Mouse (Mus musculus): ENCODE measurements around the gene Gm49416.
A peak's percentile ranks its signal among the peaks of the same experiment; 100 is the strongest.
"Not testable (repeated sequence)": the region's sequence is repeated elsewhere in the genome, so short reads cannot be mapped to it uniquely, and the experiment has no call there.

Gm49416 gene

DNA sequence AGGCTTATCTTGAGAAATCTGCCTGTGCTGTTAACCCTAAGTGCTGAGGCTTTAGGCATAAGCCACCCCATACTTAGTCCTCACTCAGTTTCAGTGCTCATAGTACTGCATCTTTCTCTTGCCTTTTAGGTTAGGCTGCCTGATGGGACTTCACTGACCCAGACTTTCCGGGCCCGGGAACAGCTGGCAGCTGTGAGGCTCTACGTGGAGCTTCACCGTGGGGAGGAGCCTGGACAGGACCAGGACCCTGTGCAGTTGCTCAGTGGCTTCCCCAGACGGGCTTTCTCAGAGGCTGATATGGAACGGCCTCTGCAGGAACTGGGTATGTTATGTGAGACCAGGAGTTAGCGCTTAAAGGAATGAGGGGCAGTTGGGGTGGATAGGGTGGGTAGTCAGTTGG, 13.7 kb upstream of the Gm49416 start:
- no peak for DNase-seq (ENCODE audit: low spot score)

DNA sequence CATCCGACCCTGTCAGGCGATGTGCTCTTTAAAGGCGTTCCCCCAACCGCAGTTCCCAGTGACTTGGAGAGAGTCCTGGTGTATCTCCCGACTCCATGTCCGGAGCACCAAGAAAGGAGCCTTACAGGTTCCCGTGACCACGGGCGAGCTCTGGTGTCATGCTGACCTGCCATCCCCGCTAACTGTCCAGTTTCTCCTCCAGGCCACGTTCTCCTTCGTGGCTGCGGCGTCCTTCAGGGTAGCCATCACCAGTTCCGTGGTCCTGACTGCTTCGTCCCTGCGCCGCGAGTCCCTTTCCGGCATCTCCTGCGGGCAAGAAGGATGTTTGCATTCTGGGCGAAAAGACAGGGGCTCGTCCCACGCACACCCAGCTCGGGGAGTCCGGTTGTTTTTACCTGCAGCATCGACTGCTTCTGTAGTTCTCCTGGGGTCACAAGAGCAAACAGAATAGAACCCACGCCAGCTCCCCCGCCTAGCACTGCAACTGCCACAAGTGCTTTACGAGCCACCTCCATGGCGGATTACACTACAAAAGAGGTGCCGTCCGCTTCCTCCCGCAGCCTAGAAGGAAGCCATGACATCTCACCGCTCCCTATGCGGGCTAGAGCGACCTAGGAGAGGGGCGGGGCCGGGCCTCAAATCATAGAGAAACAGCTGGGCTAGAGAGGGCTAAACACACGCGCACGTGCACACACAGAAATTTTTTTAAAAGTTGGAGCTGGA, 8.3 kb upstream of the Gm49416 start, which contains the start of gene Uqcc3:
Gene Uqcc3, minus strand, starts transcription at position 613 of the 723 bp plus-strand sequence.
- peak; percentile 87 for DNase-seq (ENCODE audit: low spot score)

DNA sequence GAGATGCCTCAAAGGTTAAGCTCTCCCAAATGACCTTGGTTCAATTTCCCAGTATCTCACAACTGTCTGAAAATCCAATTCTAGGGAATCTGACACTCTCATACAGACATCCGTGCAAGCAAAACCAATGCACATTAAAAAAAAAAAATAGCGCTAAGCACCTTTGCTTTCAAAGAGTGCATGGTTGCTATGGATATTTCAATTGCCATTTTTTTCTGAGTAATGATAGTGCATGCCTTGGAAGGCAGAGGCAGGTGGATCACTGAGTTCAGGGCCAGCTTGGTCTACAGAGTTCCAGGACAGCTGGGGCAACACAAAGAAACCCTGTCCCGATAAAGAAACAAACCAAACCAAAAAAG, 7.7 kb upstream of the Gm49416 start:
- DNase-seq (ENCODE audit: low spot score): no peak

GRCm38 (mm10) chr19:8883616-8884015, 5.1 kb upstream of the Gm49416 start, which contains the start of the genes Lbhd1 and Gm49403:
TSS of gene Lbhd1 (plus strand) at chr19:8883732.
TSS of gene Gm49403 (plus strand) at chr19:8883930.
- no peak for DNase-seq (ENCODE audit: low spot score)

GRCm38 (mm10) chr19:8886916-8887584, 1.7 kb upstream of the Gm49416 start:
- DNase-seq (ENCODE audit: low spot score): no peak

DNA sequence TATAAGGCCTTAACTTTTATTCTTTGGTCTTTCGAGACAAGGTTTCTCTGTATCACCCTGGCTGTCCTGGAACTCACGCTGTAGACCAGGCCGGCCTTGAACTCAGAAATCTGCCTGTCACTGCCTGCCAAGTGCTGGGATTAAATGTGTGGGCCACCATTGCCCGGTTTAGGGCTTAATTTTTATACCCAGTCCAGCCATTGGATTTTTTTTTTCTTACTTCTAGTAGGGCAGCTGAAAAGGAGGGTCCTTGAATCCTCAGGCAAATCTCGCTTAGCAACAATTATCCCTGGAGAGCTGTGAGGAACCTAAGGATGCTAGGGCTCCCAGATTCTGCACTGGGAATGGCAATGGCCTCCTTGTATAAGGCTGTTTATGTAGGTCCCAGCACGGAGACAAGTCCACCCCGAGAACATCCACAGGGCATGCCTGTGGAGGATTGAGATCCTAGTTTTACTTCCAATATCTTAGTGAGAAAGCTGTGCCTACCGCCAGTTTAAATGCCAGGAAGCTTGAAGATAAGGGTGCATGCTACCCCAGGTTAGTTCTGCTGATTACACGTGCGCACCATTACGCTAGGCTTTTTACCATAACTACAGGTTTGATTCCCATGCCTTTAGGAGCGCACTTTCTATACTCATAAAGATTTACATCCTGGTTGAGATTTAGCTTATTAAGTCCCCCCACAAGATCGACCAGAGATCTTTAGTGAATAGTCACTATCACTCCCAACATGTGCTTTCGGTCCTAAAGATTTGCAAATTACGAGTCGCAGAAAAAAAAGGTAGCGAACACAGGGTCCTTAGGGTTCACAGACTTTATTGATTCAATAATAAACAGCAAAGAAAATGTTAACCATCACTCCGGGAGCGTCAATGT, 902 bp upstream of the Gm49416 start:
- DNase-seq (ENCODE audit: low spot score): no peak

DNA sequence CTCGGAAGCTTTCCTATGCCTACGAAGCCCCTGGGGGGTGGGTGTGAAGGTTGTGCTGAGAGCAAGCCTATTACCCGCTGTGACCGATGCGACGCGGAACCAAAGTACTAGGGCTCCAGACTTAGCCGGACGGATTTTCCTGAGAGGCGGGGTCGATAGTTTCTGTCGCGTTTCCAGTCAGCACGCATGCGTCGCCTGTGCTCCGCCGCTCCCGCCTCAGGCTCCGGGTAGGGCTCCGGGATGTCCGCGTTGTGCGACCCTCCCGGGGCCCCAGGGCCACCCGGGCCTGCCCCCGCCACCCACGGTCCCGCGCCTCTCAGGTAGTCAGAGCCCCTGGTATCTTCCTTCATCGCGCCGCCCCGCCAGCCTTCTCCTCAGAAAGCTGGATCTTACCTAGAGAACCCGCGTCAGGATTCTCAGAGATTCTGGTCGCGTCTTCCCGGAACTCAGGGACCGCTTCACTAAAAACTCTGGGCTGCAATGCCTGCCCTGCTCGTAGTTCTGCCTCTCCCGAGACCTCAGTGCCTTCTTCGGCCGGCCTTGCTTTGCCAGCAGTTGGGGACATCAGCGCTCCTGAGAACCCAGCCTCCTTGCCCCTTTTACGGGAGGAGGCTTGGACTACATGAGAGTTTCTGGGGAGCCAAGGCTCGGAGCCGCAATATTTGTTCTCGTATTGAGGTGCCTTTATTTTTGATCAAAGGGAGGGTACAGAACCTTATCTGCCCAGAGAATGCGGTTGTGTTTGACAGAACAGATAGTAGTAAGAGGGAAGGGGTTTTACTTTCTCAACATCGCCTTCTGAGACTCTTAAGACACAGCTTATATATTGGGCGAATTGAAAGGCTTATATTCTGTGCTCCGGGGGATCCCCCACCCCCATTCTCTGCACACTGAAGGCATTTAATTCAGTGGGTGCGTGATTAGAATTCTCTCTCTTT, 4.4 kb downstream of the Gm49416 start, which contains the start of gene Ints5:
Gene Ints5, plus strand, starts transcription at position 177 of the 938 bp plus-strand sequence.
- peak; percentile 63 for DNase-seq (ENCODE audit: low spot score)

GRCm38 (mm10) chr19:8895397-8895960, 6.8 kb downstream of the Gm49416 start:
- DNase-seq (ENCODE audit: low spot score): no peak

- not testable (repeated sequence) for DNase-seq (ENCODE audit: low spot score)
Observed at GRCm38 (mm10) chr19:8896231-8896630, 7.5 kb downstream of the Gm49416 start.

DNA sequence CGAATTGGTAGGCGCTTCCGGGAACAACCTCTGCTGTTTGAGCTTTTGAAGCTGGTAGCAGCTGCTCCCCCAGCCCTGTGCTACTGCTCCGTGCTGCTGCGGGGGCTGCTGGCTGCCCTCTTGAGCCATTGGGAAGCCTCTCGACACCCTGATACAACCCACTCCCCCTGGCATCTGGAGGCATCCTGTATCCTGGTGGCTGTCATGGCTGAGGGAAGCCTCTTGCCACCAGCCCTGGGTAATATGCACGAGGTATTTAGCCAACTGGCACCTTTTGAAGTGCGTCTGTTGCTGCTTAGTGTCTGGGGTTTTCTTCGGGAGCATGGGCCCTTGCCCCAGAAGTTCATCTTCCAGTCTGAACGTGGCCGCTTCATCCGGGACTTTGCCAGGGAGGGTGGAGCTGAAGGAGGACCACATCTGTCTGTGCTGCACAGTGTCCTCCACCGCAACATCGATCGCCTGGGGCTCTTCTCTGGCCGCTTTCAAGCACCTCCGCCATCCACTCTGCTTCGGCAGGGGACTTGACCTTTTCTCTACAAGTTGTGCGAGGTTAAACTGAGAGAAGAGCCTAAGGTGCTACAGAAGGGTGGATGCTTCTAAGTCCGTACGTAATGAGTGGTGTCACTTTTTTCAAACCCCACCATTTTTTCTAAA, 8.6 kb downstream of the Gm49416 start:
- peak; percentile 32 for DNase-seq (ENCODE audit: low spot score)

DNA sequence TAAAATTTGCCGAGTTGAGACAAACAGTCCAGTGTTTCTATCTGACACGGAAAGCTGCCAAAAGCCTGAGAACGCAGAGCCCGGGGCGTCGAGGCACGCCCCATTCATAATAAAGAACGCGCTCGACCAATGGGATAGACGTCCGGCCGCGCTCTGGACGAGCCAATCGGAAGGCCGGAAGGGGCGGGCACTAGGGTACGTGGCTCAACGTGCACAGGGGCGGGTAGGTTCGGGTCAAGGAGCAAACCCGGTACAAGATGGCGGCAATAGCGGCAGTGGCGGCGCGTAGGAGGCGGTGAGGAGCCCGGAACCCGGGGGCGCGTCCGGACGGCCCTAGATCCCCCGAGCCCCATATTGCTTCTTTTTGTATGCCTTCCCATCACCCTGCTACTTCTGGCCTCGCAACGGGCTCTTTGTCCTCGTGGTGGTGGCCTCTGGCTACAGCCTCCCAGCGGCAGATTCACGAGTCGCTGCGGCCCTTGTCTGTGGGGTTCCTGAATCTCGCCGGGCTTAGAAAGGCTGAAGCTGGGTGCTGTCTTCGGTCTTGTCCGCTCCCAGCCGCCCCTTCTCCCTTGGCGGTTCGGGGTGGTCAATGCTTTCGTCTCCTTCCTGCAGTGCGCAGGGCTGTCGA, 9.3 kb downstream of the Gm49416 start, which contains the start of gene Ganab:
Gene Ganab, plus strand, starts transcription at position 207 of the 631 bp plus-strand sequence.
- DNase-seq (ENCODE audit: low spot score): peak; percentile 94

GRCm38 (mm10) chr19:8898576-8898975, 9.8 kb downstream of the Gm49416 start:
- DNase-seq (ENCODE audit: low spot score): no peak

DNA sequence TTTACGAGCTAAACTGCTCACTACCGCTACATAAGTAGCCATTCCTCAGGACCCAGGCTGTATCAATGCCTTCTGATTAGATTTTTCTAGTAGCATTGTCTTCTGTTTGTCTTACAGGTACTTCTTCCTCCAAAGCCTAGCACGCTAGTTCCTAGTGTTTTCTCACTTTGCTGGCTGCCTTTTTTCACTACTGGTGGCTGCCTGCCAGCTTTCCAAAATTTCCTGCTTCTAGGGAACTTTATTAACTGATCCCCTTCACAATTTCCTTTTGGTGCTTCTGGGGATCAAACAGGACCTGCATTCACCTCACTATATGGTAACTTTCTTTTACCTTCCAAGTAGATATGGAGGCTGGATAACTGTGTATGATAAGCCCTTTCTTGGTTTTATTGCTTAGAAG, 10.4 kb downstream of the Gm49416 start:
- no peak for DNase-seq (ENCODE audit: low spot score)

- no peak for DNase-seq (ENCODE audit: low spot score)
Observed at GRCm38 (mm10) chr19:8903412-8903811, 14.7 kb downstream of the Gm49416 start.

DNA sequence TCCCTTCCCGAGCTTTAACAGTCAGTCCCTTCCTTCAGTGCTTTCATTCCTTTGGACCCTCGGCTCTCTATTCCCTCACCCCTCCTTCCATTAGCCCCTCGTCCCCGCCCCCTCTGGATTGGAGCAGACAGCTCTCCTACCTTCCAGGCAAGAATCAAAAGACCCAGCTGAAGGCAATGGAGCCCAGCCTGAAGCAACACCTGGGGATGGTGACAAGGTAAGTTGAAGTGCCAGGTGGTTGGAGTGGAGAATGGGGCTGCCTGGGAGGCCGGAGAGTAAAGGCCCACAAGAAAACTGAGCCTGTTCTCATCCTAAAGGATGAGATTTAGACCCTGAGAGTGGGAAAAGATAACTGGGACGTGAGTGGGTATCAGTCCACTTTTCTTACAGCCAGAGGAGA, 19.8 kb downstream of the Gm49416 start:
- no peak for DNase-seq (ENCODE audit: low spot score)

DNA sequence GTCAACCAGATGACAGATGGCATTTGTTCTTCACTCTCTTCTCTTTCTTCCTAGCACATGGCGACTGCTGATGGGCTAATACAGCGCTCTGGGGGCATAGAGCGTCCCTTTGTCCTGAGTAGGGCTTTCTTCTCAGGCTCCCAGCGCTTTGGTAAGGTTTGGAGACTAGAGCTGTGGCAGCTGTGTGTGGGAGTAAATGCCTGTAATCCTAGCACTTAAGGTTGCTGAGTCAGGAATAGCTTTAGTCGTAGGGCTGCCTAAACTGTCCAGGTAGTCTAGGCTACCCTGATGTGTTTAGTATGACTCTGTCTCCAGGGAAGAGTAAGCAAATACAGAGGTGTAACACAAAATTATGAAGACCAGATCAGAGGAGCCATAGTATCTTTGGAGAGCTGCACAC, 23.1 kb downstream of the Gm49416 start:
- no peak for DNase-seq (ENCODE audit: low spot score)

- DNase-seq (ENCODE audit: low spot score): no peak
Observed at GRCm38 (mm10) chr19:8914212-8914611, 25.5 kb downstream of the Gm49416 start.

- no peak for DNase-seq (ENCODE audit: low spot score)
Observed at GRCm38 (mm10) chr19:8919000-8919399, 30.3 kb downstream of the Gm49416 start.

DNA sequence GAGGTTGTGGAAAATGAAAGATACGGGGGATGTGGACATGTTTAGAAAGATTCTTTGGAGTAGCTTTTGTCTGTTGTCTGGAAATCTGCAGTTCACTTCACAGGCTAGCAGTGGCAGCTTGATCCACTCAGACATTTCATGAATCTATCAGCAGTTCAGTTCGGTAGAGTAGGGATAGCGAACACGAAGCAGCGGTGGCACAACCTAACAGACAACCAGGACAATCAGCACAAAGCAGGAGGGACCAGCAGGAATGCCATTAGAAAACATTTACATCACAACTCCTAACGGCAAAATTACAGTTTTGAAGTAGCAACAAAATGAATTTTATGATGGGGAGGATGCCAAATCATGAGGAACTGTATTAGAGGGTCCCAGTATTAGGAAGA, 31.0 kb downstream of the Gm49416 start:
- no peak for DNase-seq (ENCODE audit: low spot score)

Data from ovary, adult 18-20 months (tissue).